Mouse (Mus musculus) midbrain, embryonic 16.5 days (tissue): Measurements from ENCODE around the gene Dnase2b. TPM values are rescaled to one million over a fixed set of nuclear protein-coding genes. Genes with fewer than 3 reads are reported as not detected.
A peak's percentile ranks its signal among the peaks of the same experiment; 100 is the strongest.

ENCODE experiments used
- ATAC-seq: fragments of 200-750 bp; cut with Nextera tagmentation; 2 replicates; pipeline ENCODE4 v1.8.0; 2017; ENCODE audit warnings: moderate TSS enrichment
- H3K27ac ChIP-seq: fragments of 300-500 bp; sonication (generic); 2 replicates; pipeline ENCODE4 v1.5.1; 2014; ENCODE audit warnings: mild to moderate bottlenecking, low read length, mixed read lengths
- H3K27me3 ChIP-seq: fragments of 300-500 bp; sonication (generic); 2 replicates; pipeline ENCODE4 v1.6.1; 2014; ENCODE audit warnings: low read depth, low read length, mixed read lengths; ENCODE audit not compliant: control insufficient read depth, insufficient read depth
- H3K36me3 ChIP-seq: fragments of 300-500 bp; sonication (generic); 2 replicates; pipeline ENCODE4 v1.6.1; 2014; ENCODE audit warnings: mild to moderate bottlenecking, low read length, moderate library complexity, mixed read lengths; ENCODE audit not compliant: control insufficient read depth, insufficient read depth
- H3K4me1 ChIP-seq: fragments of 300-500 bp; sonication (generic); 2 replicates; pipeline ENCODE4 v1.6.1; 2014; ENCODE audit warnings: mild to moderate bottlenecking, low read length, mixed read lengths; ENCODE audit not compliant: control insufficient read depth, insufficient read depth
- H3K4me2 ChIP-seq: fragments of 300-500 bp; sonication (generic); 2 replicates; pipeline ENCODE4 v1.6.1; 2014; ENCODE audit warnings: mild to moderate bottlenecking, low read length, mixed read lengths
- H3K4me3 ChIP-seq: fragments of 300-500 bp; sonication (generic); 2 replicates; pipeline ENCODE4 v1.5.1; 2014; ENCODE audit warnings: low read depth, mild to moderate bottlenecking, low read length, moderate library complexity, mixed read lengths
- H3K9ac ChIP-seq: fragments of 300-500 bp; sonication (generic); 2 replicates; pipeline ENCODE4 v1.6.1; 2014; ENCODE audit warnings: low read depth, low read length, mixed read lengths
- H3K9me3 ChIP-seq: fragments of 300-500 bp; sonication (generic); replicated peaks from 2 replicates; pipeline ENCODE4 v1.6.1; 2014; ENCODE audit warnings: mild to moderate bottlenecking, low read length, mixed read lengths; ENCODE audit not compliant: control insufficient read depth, poor library complexity, severe bottlenecking
- WGBS: fragments of 180-500 bp; shearing (Covaris S2); extraction: QIAGEN DNeasy Blood & Tissue Kit; methylation state at CpG from one replicate; pipeline ENCODE4 v1.1.7; 2014; 5-methylcytosine and 5-hydroxymethylcytosine counted together
- polyA plus RNA-seq: library from polyadenylated mRNA; unstranded; fragments of >200 nt; fragmentation: Nextera tagmentation; extraction: Ambion mirVana; gene quantifications from 2 replicates; pipeline ENCODE4 v1.2.1, GENCODE M21; 2015

Dnase2b gene
- polyA plus RNA-seq, 1 experiment from 2014 or later, result not detected

- WGBS, result 87% methylated on average over 3 of the region's 3 CpGs
- H3K27ac ChIP-seq, result no peak within 1 kb of the TSS
Observed at GRCm38 (mm10) chr3:146651217-146651616, 35.8 kb upstream of the Dnase2b start, which contains the start of gene 4930503B20Rik. TSS of gene 4930503B20Rik (minus strand) at chr3:146651317.

DNA sequence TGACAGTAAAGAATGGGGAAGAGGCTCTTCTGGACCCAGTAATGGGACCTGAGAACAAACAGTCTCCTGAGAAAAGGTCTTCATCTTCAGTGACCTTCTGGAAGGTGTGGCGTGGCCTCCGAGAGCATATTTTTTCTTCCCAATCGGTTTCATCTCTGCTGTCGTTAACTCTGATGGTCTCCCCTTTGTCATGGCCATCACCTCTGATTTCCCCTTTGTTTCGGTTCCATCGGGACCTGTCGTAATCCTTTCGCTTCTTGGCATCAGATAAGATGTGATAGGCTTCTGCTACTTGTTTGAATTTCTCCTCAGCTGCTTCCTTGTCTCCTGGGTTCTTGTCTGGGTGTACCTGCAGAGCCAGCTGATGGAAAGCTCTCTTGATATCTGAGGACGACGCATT lies 35.3 kb upstream of the Dnase2b start:
- no peak overlapping the region for H3K9ac ChIP-seq
- no peaks in the 10 kb centered on the region for H3K36me3 ChIP-seq
- no peaks in the 10 kb centered on the region for H3K9me3 ChIP-seq
- no peak overlapping the region for H3K4me3 ChIP-seq
- no peak for ATAC-seq
- H3K4me1 ChIP-seq, result no peaks in the 10 kb centered on the region
- 93% methylated on average over 10 of the region's 10 CpGs for WGBS
- H3K27me3 ChIP-seq, result no peaks in the 10 kb centered on the region
- no peak overlapping the region for H3K27ac ChIP-seq
- no peak overlapping the region for H3K4me2 ChIP-seq

More at GRCm38 (mm10) chr3:146651217-146651616, 35.8 kb upstream of the Dnase2b start, which contains the start of gene 4930503B20Rik:
- Histone ChIP-seq H3K27me3 (no peaks in the 10 kb centered on the region), H3K9me3 (no peaks in the 10 kb centered on the region), H3K4me1 (no peaks in the 10 kb centered on the region), H3K9ac (no peak within 1 kb of the TSS), H3K4me2 (no peak within 1 kb of the TSS), H3K36me3 (no peaks in the 10 kb centered on the region), H3K4me3 (no peak within 1 kb of the TSS)
- no peak for ATAC-seq

- H3K27ac ChIP-seq, result no peak overlapping the region
- no peaks in the 10 kb centered on the region for H3K27me3 ChIP-seq
- H3K9ac ChIP-seq, result no peak overlapping the region
- WGBS, result 76% methylated on average over 10 of the region's 10 CpGs
- no peak for ATAC-seq
- H3K4me1 ChIP-seq, result no peaks in the 10 kb centered on the region
- H3K4me2 ChIP-seq, result no peak overlapping the region
- no peaks in the 10 kb centered on the region for H3K36me3 ChIP-seq
- H3K9me3 ChIP-seq, result no peaks in the 10 kb centered on the region
- H3K4me3 ChIP-seq, result no peak overlapping the region
Observed at GRCm38 (mm10) chr3:146649311-146649894, 34.0 kb upstream of the Dnase2b start.

GRCm38 (mm10) chr3:146641818-146642427 lies 26.5 kb upstream of the Dnase2b start:
- no peaks in the 10 kb centered on the region for H3K36me3 ChIP-seq
- H3K4me2 ChIP-seq, result no peak overlapping the region
- H3K9me3 ChIP-seq, result no peaks in the 10 kb centered on the region
- no peaks in the 10 kb centered on the region for H3K4me1 ChIP-seq
- H3K27ac ChIP-seq, result peak overlapping the region; percentile 20; the same call in 1 of the 2 replicates
- WGBS, result 47% methylated on average over 4 of the region's 4 CpGs
- no peaks in the 10 kb centered on the region for H3K27me3 ChIP-seq
- no peak overlapping the region for H3K9ac ChIP-seq
- H3K4me3 ChIP-seq, result no peak overlapping the region
- no peak for ATAC-seq

GRCm38 (mm10) chr3:146632506-146632905 lies 17.1 kb upstream of the Dnase2b start:
- no peaks in the 10 kb centered on the region for H3K4me1 ChIP-seq
- WGBS, result 91% methylated on average over 5 of the region's 5 CpGs
- no peak overlapping the region for H3K27ac ChIP-seq
- H3K9me3 ChIP-seq, result no peaks in the 10 kb centered on the region
- no peaks in the 10 kb centered on the region for H3K27me3 ChIP-seq
- H3K4me3 ChIP-seq, result no peak overlapping the region
- no peaks in the 10 kb centered on the region for H3K36me3 ChIP-seq
- no peak overlapping the region for H3K9ac ChIP-seq
- ATAC-seq, result no peak
- H3K4me2 ChIP-seq, result no peak overlapping the region

DNA sequence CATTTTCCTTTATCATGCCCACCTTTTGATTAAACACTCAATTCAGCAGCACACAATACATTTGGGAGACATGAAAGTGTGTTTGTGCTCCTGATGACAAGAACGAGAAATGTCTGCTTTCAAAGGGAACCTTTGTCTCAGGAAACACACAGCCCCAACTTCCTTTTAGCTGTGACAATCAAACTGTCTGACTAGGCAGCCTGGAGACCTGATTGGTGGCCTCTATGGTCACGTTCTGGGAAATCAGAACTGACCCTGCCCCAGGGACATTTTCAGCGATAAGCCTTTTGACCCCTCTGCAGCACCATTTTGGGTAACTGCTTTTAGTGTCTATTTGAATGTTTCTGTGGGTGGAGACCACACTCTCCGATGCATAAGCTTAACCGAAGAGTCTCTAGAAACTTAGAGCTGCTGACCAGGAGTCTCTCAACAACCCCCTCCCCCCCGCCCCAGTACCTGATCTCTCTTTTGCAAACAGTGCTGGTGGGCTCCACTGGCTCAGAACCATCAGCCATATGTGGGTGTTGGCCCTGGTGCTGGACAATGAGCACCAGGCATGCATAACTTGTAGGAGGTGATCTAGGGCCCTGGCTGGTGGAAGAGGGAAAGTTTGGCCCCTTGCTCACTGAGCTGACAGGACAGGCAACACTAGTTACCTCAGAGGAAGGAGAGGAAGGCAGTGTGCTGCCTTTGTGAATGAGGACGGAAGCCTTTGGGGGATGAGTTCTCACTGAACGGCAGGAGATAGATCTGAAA lies 13.0 kb upstream of the Dnase2b start:
- H3K27ac ChIP-seq, result no peak overlapping the region
- no peaks in the 10 kb centered on the region for H3K27me3 ChIP-seq
- H3K9ac ChIP-seq, result no peak overlapping the region
- no peak overlapping the region for H3K4me2 ChIP-seq
- H3K9me3 ChIP-seq, result no peaks in the 10 kb centered on the region
- H3K4me1 ChIP-seq, result no peaks in the 10 kb centered on the region
- ATAC-seq, result no peak
- no peaks in the 10 kb centered on the region for H3K36me3 ChIP-seq
- H3K4me3 ChIP-seq, result no peak overlapping the region
- WGBS, result 69% methylated on average over 8 of the region's 8 CpGs

- H3K4me3 ChIP-seq, result no peak overlapping the region
- no peak for ATAC-seq
- H3K27me3 ChIP-seq, result no peaks in the 10 kb centered on the region
- no peak overlapping the region for H3K9ac ChIP-seq
- 94% methylated on average over 4 of the region's 4 CpGs for WGBS
- no peaks in the 10 kb centered on the region for H3K9me3 ChIP-seq
- H3K4me2 ChIP-seq, result no peak overlapping the region
- no peak overlapping the region for H3K27ac ChIP-seq
- no peaks in the 10 kb centered on the region for H3K4me1 ChIP-seq
- H3K36me3 ChIP-seq, result no peaks in the 10 kb centered on the region
Observed at GRCm38 (mm10) chr3:146625766-146626165, 10.4 kb upstream of the Dnase2b start.

- no peak for ATAC-seq
- Histone ChIP-seq H3K4me1 (no peaks in the 10 kb centered on the region), H3K4me3 (no peak overlapping the region), H3K9me3 (no peaks in the 10 kb centered on the region), H3K27ac (no peak overlapping the region), H3K9ac (no peak overlapping the region), H3K27me3 (no peaks in the 10 kb centered on the region), H3K36me3 (no peaks in the 10 kb centered on the region), H3K4me2 (no peak overlapping the region)
- WGBS, result 78% methylated on average over 11 of the region's 11 CpGs
Observed at GRCm38 (mm10) chr3:146621966-146622365, 6.6 kb upstream of the Dnase2b start.
